Mouse (Mus musculus): ENCODE results near the gene Psmg3. TPM values are rescaled to one million over a fixed set of nuclear protein-coding genes. Genes with fewer than 3 reads are reported as not detected.
A peak's percentile ranks its signal among the peaks of the same experiment; 100 is the strongest.

Psmg3 gene
- polyA plus RNA-seq, 1 experiment: 30.3 TPM

DNA sequence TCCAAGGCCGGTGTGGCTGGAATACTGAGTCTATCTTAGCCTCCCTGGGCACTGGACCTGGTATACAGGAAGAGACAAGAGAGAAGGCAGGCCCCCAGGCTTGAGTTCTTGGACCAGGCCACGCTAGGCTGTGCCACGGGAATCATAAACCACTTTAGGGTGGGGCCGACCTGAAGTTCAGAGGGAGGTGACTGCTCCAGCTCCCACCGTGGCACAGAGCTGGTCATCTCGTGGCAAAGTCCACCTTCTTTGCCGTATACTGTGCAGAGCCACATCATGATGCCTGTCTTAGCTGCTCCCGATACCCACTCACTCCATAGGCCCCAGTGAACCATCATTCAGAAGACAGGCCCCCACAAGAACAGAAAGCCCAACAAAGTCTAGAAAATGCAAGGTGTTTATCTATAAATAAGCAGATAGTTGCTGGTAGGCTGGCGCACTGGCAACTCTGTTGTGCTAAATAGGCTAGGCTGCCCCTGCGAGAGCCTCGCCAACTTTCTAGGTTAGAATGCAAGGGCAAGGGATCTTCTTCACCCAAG lies 22.0 kb downstream of the Psmg3 start:
- H3K4me3 ChIP-seq (ENCODE audit: low read depth, low read length): no peak overlapping the region
- H3K36me3 ChIP-seq (ENCODE audit: control insufficient read depth, insufficient read depth, low read length, poor library complexity, severe bottlenecking): 0 out of 2 replicates have a peak, but pooled peaks cover 4% of the 10 kb centered on the region
- peaks cover 2% of the 10 kb centered on the region for H3K4me1 ChIP-seq (ENCODE audit: control insufficient read depth, insufficient read depth, low read length)
- no peak overlapping the region for H3K9ac ChIP-seq (ENCODE audit: low read depth, poor library complexity, severe bottlenecking)
- no peak for TF ChIP-seq EP300 (IDR thresholded peaks at IDR 0.05; ENCODE audit: insufficient read depth, low read depth, low read length)
- TF ChIP-seq POLR2A (IDR thresholded peaks at IDR 0.05; ENCODE audit: insufficient read depth, low read length): no peak
- no peak for TF ChIP-seq CTCF (IDR thresholded peaks at IDR 0.05; ENCODE audit: low read depth, low read length)
- no peaks in the 10 kb centered on the region for H3K27me3 ChIP-seq (ENCODE audit: control insufficient read depth, insufficient read depth, low read length, poor library complexity, severe bottlenecking)
- no peak overlapping the region for H3K27ac ChIP-seq (ENCODE audit: insufficient read depth, low read length)
- no peaks in the 10 kb centered on the region for H3K9me3 ChIP-seq (replicated peaks; ENCODE audit: control insufficient read depth, insufficient read depth, low read length, poor library complexity, severe bottlenecking)

DNA sequence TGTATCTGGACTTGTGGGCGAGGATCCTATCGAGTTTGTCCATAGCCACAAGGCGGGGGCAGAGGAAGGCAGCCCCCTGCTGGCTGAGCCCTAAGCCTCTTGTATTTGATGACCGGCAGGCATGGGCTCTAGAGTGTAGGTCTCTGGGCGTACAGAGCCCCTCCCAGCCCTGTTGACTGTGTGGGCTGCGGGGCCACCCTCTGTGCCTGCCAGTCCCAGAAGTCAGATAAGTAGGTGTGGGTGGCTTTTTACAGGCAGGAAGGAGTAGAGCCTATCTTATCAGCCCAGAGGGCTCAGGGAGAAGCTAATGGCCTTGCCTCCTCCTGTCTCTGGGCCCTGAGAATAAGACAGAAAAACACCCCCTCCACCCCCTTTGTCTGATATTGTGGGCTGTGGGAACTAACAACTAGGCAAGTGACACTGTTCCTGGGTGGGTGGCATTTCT lies 22.6 kb downstream of the Psmg3 start:
- Histone ChIP-seq H3K9ac (ENCODE audit: low read depth, poor library complexity, severe bottlenecking) (no peak overlapping the region), H3K4me3 (ENCODE audit: low read depth, low read length) (no peak overlapping the region), H3K27me3 (ENCODE audit: control insufficient read depth, insufficient read depth, low read length, poor library complexity, severe bottlenecking) (no peaks in the 10 kb centered on the region), H3K36me3 (ENCODE audit: control insufficient read depth, insufficient read depth, low read length, poor library complexity, severe bottlenecking) (peaks cover 4% of the 10 kb centered on the region; the same call in 1 of the 2 replicates), H3K9me3 (replicated peaks; ENCODE audit: control insufficient read depth, insufficient read depth, low read length, poor library complexity, severe bottlenecking) (no peaks in the 10 kb centered on the region), H3K27ac (ENCODE audit: insufficient read depth, low read length) (0 out of 2 replicates have a peak overlapping the region, but pooled peaks have one; percentile 0), H3K4me1 (ENCODE audit: control insufficient read depth, insufficient read depth, low read length) (peaks cover 2% of the 10 kb centered on the region)
- TF ChIP-seq POLR2A (IDR thresholded peaks at IDR 0.05; ENCODE audit: insufficient read depth, low read length): no peak

DNA sequence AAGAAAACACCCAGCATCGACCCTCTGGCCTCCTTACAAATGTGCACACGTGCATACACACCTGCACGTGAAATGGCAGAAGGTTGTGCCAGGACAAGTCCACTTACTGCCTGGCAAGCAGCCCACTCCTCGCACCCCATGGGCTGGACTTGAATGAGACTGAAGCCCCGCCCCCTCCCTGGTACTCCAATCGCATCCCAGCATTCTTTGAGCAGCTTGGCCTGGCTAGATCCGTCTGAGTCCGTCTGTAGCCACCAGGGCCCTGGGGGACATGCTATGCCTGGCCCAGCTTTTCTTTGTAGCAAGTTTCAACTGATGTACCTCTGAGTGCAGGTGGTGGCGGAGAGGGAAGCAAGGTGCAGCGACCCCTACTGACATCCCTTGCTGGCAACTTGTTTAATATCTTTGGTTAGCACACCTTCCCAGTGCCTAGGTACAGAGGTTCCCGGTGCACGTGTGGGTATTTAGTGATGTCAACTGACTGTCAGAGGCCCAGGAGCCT lies 23.0 kb downstream of the Psmg3 start:
- no peaks in the 10 kb centered on the region for H3K9me3 ChIP-seq (replicated peaks; ENCODE audit: control insufficient read depth, insufficient read depth, low read length, poor library complexity, severe bottlenecking)
- H3K4me1 ChIP-seq (ENCODE audit: control insufficient read depth, insufficient read depth, low read length): peaks cover 2% of the 10 kb centered on the region
- no peak overlapping the region for H3K9ac ChIP-seq (ENCODE audit: low read depth, poor library complexity, severe bottlenecking)
- peak overlapping the region; percentile 28; the same call in 1 of the 2 replicates for H3K27ac ChIP-seq (ENCODE audit: insufficient read depth, low read length)
- 0 out of 2 replicates have a peak overlapping the region, but pooled peaks have one; percentile 2 for H3K4me3 ChIP-seq (ENCODE audit: low read depth, low read length)
- no peak for TF ChIP-seq POLR2A (IDR thresholded peaks at IDR 0.05; ENCODE audit: insufficient read depth, low read length)
- peak; percentile 72 for TF ChIP-seq CTCF (IDR thresholded peaks at IDR 0.05; ENCODE audit: low read depth, low read length)
- no peak for TF ChIP-seq EP300 (IDR thresholded peaks at IDR 0.05; ENCODE audit: insufficient read depth, low read depth, low read length)
- H3K27me3 ChIP-seq (ENCODE audit: control insufficient read depth, insufficient read depth, low read length, poor library complexity, severe bottlenecking): no peaks in the 10 kb centered on the region
- H3K36me3 ChIP-seq (ENCODE audit: control insufficient read depth, insufficient read depth, low read length, poor library complexity, severe bottlenecking): peaks cover 4% of the 10 kb centered on the region; the same call in 1 of the 2 replicates

DNA sequence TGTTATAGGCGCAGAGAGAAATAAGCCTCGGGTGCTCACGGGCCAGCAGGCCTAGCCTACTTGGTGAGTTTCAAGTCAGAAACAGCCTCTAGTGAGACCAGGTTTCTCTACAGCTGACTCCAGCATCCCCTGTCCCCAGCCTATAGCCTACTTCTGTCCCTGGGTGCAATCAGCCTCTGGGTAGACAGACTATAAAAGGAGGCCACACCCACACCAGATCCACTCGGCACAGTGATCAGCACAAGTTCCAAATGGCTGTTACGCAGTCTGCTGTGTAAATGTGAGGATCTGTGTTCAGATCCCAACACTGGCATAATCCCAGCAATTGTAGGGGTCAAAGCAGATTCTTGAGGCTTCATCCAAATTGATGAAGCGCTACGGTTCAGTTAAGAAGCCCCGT lies 23.5 kb downstream of the Psmg3 start:
- TF ChIP-seq POLR2A (IDR thresholded peaks at IDR 0.05; ENCODE audit: insufficient read depth, low read length): no peak
- TF ChIP-seq CTCF (IDR thresholded peaks at IDR 0.05; ENCODE audit: low read depth, low read length): no peak
- no peak for TF ChIP-seq EP300 (IDR thresholded peaks at IDR 0.05; ENCODE audit: insufficient read depth, low read depth, low read length)
- Histone ChIP-seq H3K27ac (ENCODE audit: insufficient read depth, low read length) (peak overlapping the region; percentile 28; the same call in 1 of the 2 replicates), H3K4me1 (ENCODE audit: control insufficient read depth, insufficient read depth, low read length) (peaks cover 2% of the 10 kb centered on the region)

DNA sequence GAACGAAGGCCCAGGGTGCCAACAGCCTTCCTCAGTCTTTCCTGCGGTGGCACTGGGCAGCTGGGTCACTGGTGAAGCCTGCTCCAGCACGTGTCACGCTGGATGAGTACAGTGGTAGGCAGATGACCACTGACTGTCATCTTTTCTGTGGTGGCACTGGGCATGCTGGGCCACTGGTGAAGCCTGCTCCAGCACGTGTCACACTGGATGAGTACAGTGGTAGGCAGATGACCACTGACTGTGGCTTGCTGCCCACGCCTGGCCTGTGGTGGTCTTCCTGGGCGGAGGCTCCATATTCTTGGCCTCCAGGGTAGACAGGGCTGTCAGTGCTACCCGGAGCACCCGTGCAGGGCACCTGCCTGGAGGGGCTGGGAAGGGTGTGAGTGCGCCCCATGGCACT lies 24.8 kb downstream of the Psmg3 start:
- Histone ChIP-seq H3K27ac (ENCODE audit: insufficient read depth, low read length) (no peak overlapping the region), H3K27me3 (ENCODE audit: control insufficient read depth, insufficient read depth, low read length, poor library complexity, severe bottlenecking) (no peaks in the 10 kb centered on the region), H3K4me3 (ENCODE audit: low read depth, low read length) (no peak overlapping the region), H3K36me3 (ENCODE audit: control insufficient read depth, insufficient read depth, low read length, poor library complexity, severe bottlenecking) (peaks cover 4% of the 10 kb centered on the region; the same call in 1 of the 2 replicates), H3K4me1 (ENCODE audit: control insufficient read depth, insufficient read depth, low read length) (peaks cover 6% of the 10 kb centered on the region), H3K9ac (ENCODE audit: low read depth, poor library complexity, severe bottlenecking) (no peak overlapping the region), H3K9me3 (replicated peaks; ENCODE audit: control insufficient read depth, insufficient read depth, low read length, poor library complexity, severe bottlenecking) (no peaks in the 10 kb centered on the region)
- TF ChIP-seq EP300 (IDR thresholded peaks at IDR 0.05; ENCODE audit: insufficient read depth, low read depth, low read length) (no peak), POLR2A (IDR thresholded peaks at IDR 0.05; ENCODE audit: insufficient read depth, low read length) (no peak), CTCF (IDR thresholded peaks at IDR 0.05; ENCODE audit: low read depth, low read length) (no peak)

More for the DNA sequence above, 23.5 kb downstream of the Psmg3 start:
- no peaks in the 10 kb centered on the region for H3K9me3 ChIP-seq (replicated peaks; ENCODE audit: control insufficient read depth, insufficient read depth, low read length, poor library complexity, severe bottlenecking)
- H3K9ac ChIP-seq (ENCODE audit: low read depth, poor library complexity, severe bottlenecking): no peak overlapping the region
- no peak overlapping the region for H3K4me3 ChIP-seq (ENCODE audit: low read depth, low read length)
- peaks cover 4% of the 10 kb centered on the region; the same call in 1 of the 2 replicates for H3K36me3 ChIP-seq (ENCODE audit: control insufficient read depth, insufficient read depth, low read length, poor library complexity, severe bottlenecking)
- no peaks in the 10 kb centered on the region for H3K27me3 ChIP-seq (ENCODE audit: control insufficient read depth, insufficient read depth, low read length, poor library complexity, severe bottlenecking)

DNA sequence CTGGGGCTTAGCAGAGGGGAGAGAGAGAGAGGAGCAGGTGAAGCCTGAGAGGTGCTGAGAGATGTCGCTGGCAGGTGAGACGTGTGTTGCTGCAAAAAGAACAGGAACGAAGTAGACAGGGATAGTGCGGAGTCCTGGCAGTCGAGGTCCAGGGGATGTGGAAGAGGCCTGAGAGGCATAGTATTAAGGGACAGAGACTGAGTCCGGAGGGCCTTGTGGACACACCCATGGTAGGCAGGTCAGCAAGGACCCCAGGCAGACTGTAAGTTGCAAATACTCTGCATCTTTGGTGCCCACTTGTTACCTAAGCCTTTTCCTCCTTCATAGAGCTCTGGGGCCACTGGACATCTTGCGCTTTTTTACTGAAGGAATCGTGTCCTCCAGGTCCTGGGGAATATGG lies 25.5 kb downstream of the Psmg3 start:
- TF ChIP-seq POLR2A (IDR thresholded peaks at IDR 0.05; ENCODE audit: insufficient read depth, low read length) (no peak), CTCF (IDR thresholded peaks at IDR 0.05; ENCODE audit: low read depth, low read length) (no peak), EP300 (IDR thresholded peaks at IDR 0.05; ENCODE audit: insufficient read depth, low read depth, low read length) (no peak)
- H3K4me3 ChIP-seq (ENCODE audit: low read depth, low read length): no peak overlapping the region
- H3K36me3 ChIP-seq (ENCODE audit: control insufficient read depth, insufficient read depth, low read length, poor library complexity, severe bottlenecking): peaks cover 4% of the 10 kb centered on the region; the same call in 1 of the 2 replicates
- H3K27me3 ChIP-seq (ENCODE audit: control insufficient read depth, insufficient read depth, low read length, poor library complexity, severe bottlenecking): no peaks in the 10 kb centered on the region
- H3K27ac ChIP-seq (ENCODE audit: insufficient read depth, low read length): no peak overlapping the region
- peaks cover 8% of the 10 kb centered on the region for H3K4me1 ChIP-seq (ENCODE audit: control insufficient read depth, insufficient read depth, low read length)
- H3K9ac ChIP-seq (ENCODE audit: low read depth, poor library complexity, severe bottlenecking): no peak overlapping the region
- H3K9me3 ChIP-seq (replicated peaks; ENCODE audit: control insufficient read depth, insufficient read depth, low read length, poor library complexity, severe bottlenecking): no peaks in the 10 kb centered on the region
